Mouse (Mus musculus) CH12.LX (cell line): ENCODE data around the gene Tmeff2.

Experiments
- CTCF ChIP-seq, 2 experiments: IDR thresholded peaks in 1 of 2; conservative IDR thresholded peaks in 1 of 2; 2 replicates each; pipeline ENCODE4 v1.5.1; 2011 to 2012; ENCODE audit warnings: low read depth in 2 of 2, low read length in 2 of 2, improper control_type of control experiment in 1 of 2, inconsistent platforms in 1 of 2, mild to moderate bottlenecking in 1 of 2, moderate library complexity in 1 of 2
- HCFC1 ChIP-seq: IDR thresholded peaks from 2 replicates; pipeline ENCODE4 v1.6.1; 2012; ENCODE audit warnings: low read depth, mild to moderate bottlenecking, inconsistent platforms, low read length, improper control_type of control experiment
- POLR2A ChIP-seq: IDR thresholded peaks from 2 replicates; pipeline ENCODE4 v1.6.1; 2011; ENCODE audit warnings: low read depth, mild to moderate bottlenecking, improper control_type of control experiment, low read length
- ZC3H11A ChIP-seq: IDR thresholded peaks from 2 replicates; pipeline ENCODE4 v1.6.1; 2012; ENCODE audit warnings: low read depth, mild to moderate bottlenecking, inconsistent platforms, low read length, improper control_type of control experiment

- TF ChIP-seq HCFC1 (no peak), POLR2A (no peak), CTCF (conservative IDR thresholded peaks at IDR 0.05 in 1 of 2, IDR thresholded peaks at IDR 0.05 in 1 of 2; ENCODE audit: low read depth in 2 of 2, low read length in 2 of 2) (no peak), ZC3H11A (no peak)
Observed at GRCm38 (mm10) chr1:51125671-51126424, 225.4 kb downstream of the Tmeff2 start.
